Mouse (Mus musculus): ENCODE measurements around the gene Olfr901. TPM values are rescaled to one million over a fixed set of nuclear protein-coding genes. Genes with fewer than 3 reads are reported as not detected.
"Not testable (repeated sequence)": the region's sequence is repeated elsewhere in the genome, so short reads cannot be mapped to it uniquely, and the experiment has no call there.

The Olfr901 gene
- not detected in 2 replicates for polyA plus RNA-seq (2016; fragmentation: Nextera tagmentation; extraction: Ambion mirVana)

- no peak for ATAC-seq (ENCODE audit: low FRiP score)
- no peak within 1 kb of the TSS for H3K4me3 ChIP-seq (replicated peaks)
- H3K4me2 ChIP-seq: no peak within 1 kb of the TSS
- no peak within 1 kb of the TSS for H3K27ac ChIP-seq
- 88% methylated on average over 1 of the region's 1 CpGs for WGBS
- no peaks in the 10 kb centered on the region for H3K36me3 ChIP-seq (replicated peaks)
- H3K9ac ChIP-seq: no peak within 1 kb of the TSS
- no peaks in the 10 kb centered on the region for H3K4me1 ChIP-seq
- no peaks in the 10 kb centered on the region for H3K27me3 ChIP-seq
- no peaks in the 10 kb centered on the region for H3K9me3 ChIP-seq
These were observed at the start of gene Olfr901 for GRCm38 (mm10) chr9:38429155-38429554. TSS of gene Olfr901 (plus strand) at chr9:38429455.

GRCm38 (mm10) chr9:38401398-38401797 lies 27.9 kb upstream of the Olfr901 start, which contains the start of gene Olfr147:
TSS of gene Olfr147 (plus strand) at chr9:38401698.
- Histone ChIP-seq H3K27me3 (no peaks in the 10 kb centered on the region), H3K36me3 (replicated peaks) (no peaks in the 10 kb centered on the region), H3K4me3 (replicated peaks) (no peak within 1 kb of the TSS), H3K9me3 (no peaks in the 10 kb centered on the region), H3K4me1 (no peaks in the 10 kb centered on the region), H3K4me2 (no peak within 1 kb of the TSS), H3K9ac (no peak within 1 kb of the TSS), H3K27ac (no peak within 1 kb of the TSS)
- ATAC-seq (ENCODE audit: low FRiP score): no peak
- 91% methylated on average over 1 of the region's 1 CpGs for WGBS

- H3K4me1 ChIP-seq; H3K4me2 ChIP-seq; H3K9me3 ChIP-seq; H3K4me3 ChIP-seq (replicated peaks); H3K36me3 ChIP-seq (replicated peaks); H3K27ac ChIP-seq; ATAC-seq (ENCODE audit: low FRiP score); H3K9ac ChIP-seq; H3K27me3 ChIP-seq: not testable (repeated sequence)
- WGBS: 92% methylated on average over 3 of the region's 3 CpGs
These were observed 21.8 kb upstream of the Olfr901 start for GRCm38 (mm10) chr9:38407502-38407901.

DNA sequence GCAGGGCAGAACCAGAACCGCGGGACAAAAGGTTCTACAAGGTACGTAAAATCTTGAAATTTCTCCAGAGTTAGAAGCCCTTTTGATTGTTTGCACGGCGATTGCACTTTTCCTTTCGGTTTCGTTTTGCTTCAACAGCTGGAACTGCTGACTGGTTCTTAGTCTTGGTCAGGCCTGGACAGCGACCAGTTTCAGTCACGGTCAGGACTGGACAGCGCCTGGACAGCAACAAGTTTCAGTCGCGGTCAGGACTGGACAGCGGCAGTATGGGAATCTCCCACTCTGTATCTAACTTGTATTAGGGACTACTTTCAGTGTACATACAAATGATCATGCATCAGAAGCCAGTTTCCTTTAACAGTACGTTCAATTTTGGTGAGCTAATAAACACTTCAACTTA lies 15.8 kb upstream of the Olfr901 start:
- H3K4me1 ChIP-seq; H3K27me3 ChIP-seq; H3K9me3 ChIP-seq; ATAC-seq (ENCODE audit: low FRiP score); H3K4me3 ChIP-seq (replicated peaks); H3K27ac ChIP-seq; H3K4me2 ChIP-seq; H3K9ac ChIP-seq; H3K36me3 ChIP-seq (replicated peaks): not testable (repeated sequence)
- WGBS: 95% methylated on average over 14 of the region's 14 CpGs

GRCm38 (mm10) chr9:38423801-38424200 lies 5.5 kb upstream of the Olfr901 start:
- Histone ChIP-seq H3K27ac (no peak overlapping the region), H3K4me3 (replicated peaks) (no peak overlapping the region), H3K9me3 (no peaks in the 10 kb centered on the region), H3K4me2 (no peak overlapping the region), H3K4me1 (no peaks in the 10 kb centered on the region), H3K36me3 (replicated peaks) (no peaks in the 10 kb centered on the region), H3K27me3 (no peaks in the 10 kb centered on the region), H3K9ac (no peak overlapping the region)
- no peak for ATAC-seq (ENCODE audit: low FRiP score)

- Histone ChIP-seq H3K9ac (no peak overlapping the region), H3K36me3 (replicated peaks) (no peaks in the 10 kb centered on the region), H3K27ac (no peak overlapping the region), H3K4me1 (no peaks in the 10 kb centered on the region), H3K27me3 (no peaks in the 10 kb centered on the region), H3K4me3 (replicated peaks) (no peak overlapping the region), H3K9me3 (no peaks in the 10 kb centered on the region), H3K4me2 (no peak overlapping the region)
- ATAC-seq (ENCODE audit: low FRiP score): no peak
- WGBS: 68% methylated on average over 1 of the region's 1 CpGs
These were observed 2.2 kb upstream of the Olfr901 start for GRCm38 (mm10) chr9:38427026-38427425.

GRCm38 (mm10) chr9:38447352-38447751 lies 18.1 kb downstream of the Olfr901 start, which contains the start of gene Olfr902:
TSS of gene Olfr902 (plus strand) at chr9:38447652.
- Histone ChIP-seq H3K36me3 (replicated peaks) (no peaks in the 10 kb centered on the region), H3K27me3 (no peaks in the 10 kb centered on the region), H3K9ac (no peak within 1 kb of the TSS), H3K4me3 (replicated peaks) (no peak within 1 kb of the TSS), H3K4me2 (no peak within 1 kb of the TSS), H3K9me3 (no peaks in the 10 kb centered on the region), H3K4me1 (no peaks in the 10 kb centered on the region), H3K27ac (no peak within 1 kb of the TSS)
- no peak for ATAC-seq (ENCODE audit: low FRiP score)
- WGBS: 94% methylated on average over 5 of the region's 5 CpGs

DNA sequence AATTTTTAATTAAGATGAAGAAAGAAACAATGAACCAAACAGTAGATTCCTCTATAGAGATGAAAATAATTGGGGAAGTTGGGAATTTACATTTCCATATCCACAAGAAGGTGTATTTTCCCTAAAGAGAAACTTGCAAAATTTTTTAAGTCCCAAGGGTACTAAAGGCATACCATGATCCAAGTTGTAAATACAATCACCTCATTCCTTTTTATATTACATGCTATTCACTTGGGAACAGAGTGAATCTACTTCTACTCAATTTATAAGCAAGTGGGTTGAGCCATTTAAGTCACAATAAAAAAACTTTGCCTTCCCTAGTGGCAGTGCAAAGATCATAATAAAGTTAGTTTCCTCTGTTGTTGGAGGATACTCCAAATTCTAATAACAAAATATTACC lies 33.6 kb downstream of the Olfr901 start, which contains the start of gene Olfr904:
TSS of gene Olfr904 (plus strand) at position 301 of the 400 bp plus-strand sequence.
- Histone ChIP-seq H3K27me3 (no peaks in the 10 kb centered on the region), H3K9me3 (no peaks in the 10 kb centered on the region), H3K4me2 (no peak within 1 kb of the TSS), H3K9ac (no peak within 1 kb of the TSS), H3K27ac (no peak within 1 kb of the TSS), H3K4me1 (no peaks in the 10 kb centered on the region), H3K4me3 (replicated peaks) (no peak within 1 kb of the TSS), H3K36me3 (replicated peaks) (no peaks in the 10 kb centered on the region)
- ATAC-seq (ENCODE audit: low FRiP score): no peak

- H3K36me3 ChIP-seq (replicated peaks): no peaks in the 10 kb centered on the region
- no peaks in the 10 kb centered on the region for H3K27me3 ChIP-seq
- no peak for ATAC-seq (ENCODE audit: low FRiP score)
- no peaks in the 10 kb centered on the region for H3K4me1 ChIP-seq
- H3K9me3 ChIP-seq: no peaks in the 10 kb centered on the region
- H3K4me3 ChIP-seq (replicated peaks): no peak within 1 kb of the TSS
- no peak within 1 kb of the TSS for H3K9ac ChIP-seq
- H3K4me2 ChIP-seq: no peak within 1 kb of the TSS
- no peak within 1 kb of the TSS for H3K27ac ChIP-seq
These were observed 41.6 kb downstream of the Olfr901 start, which contains the start of gene Olfr905 for GRCm38 (mm10) chr9:38470807-38471206. TSS of gene Olfr905 (plus strand) at chr9:38471107.

Other genes with a start within 250 kb of the Olfr901 start
- not detected in 2 replicates for gene Olfr891, start 248.6 kb upstream of the Olfr901 start, polyA plus RNA-seq (2016; fragmentation: Nextera tagmentation; extraction: Ambion mirVana)
- not detected in 2 replicates for gene Olfr893, start 221.1 kb upstream of the Olfr901 start, polyA plus RNA-seq (2016; fragmentation: Nextera tagmentation; extraction: Ambion mirVana)
- not detected in 2 replicates for gene Olfr894, start 211.4 kb upstream of the Olfr901 start, polyA plus RNA-seq (2016; fragmentation: Nextera tagmentation; extraction: Ambion mirVana)
- gene Olfr143, start 176.7 kb upstream of the Olfr901 start, polyA plus RNA-seq (2016; fragmentation: Nextera tagmentation; extraction: Ambion mirVana): not detected in 2 replicates
- not detected in 2 replicates for gene Olfr895, start 161.6 kb upstream of the Olfr901 start, polyA plus RNA-seq (2016; fragmentation: Nextera tagmentation; extraction: Ambion mirVana)
- gene Olfr896-ps1, start 138.3 kb upstream of the Olfr901 start, polyA plus RNA-seq (2016; fragmentation: Nextera tagmentation; extraction: Ambion mirVana): not detected in 2 replicates
- not detected in 2 replicates for gene Olfr25, start 100.4 kb upstream of the Olfr901 start, polyA plus RNA-seq (2016; fragmentation: Nextera tagmentation; extraction: Ambion mirVana)
- gene Olfr898, start 81.0 kb upstream of the Olfr901 start, polyA plus RNA-seq (2016; fragmentation: Nextera tagmentation; extraction: Ambion mirVana): not detected in 2 replicates
- gene Olfr250, start 62.6 kb upstream of the Olfr901 start, polyA plus RNA-seq (2016; fragmentation: Nextera tagmentation; extraction: Ambion mirVana): not detected in 2 replicates
- gene Olfr251, start 52.4 kb upstream of the Olfr901 start, polyA plus RNA-seq (2016; fragmentation: Nextera tagmentation; extraction: Ambion mirVana): not detected in 2 replicates
- not detected in 2 replicates for gene Olfr147, start 27.8 kb upstream of the Olfr901 start, polyA plus RNA-seq (2016; fragmentation: Nextera tagmentation; extraction: Ambion mirVana)
- not detected in 2 replicates for gene Olfr902, start 18.2 kb downstream of the Olfr901 start, polyA plus RNA-seq (2016; fragmentation: Nextera tagmentation; extraction: Ambion mirVana)
- not detected in 2 replicates for gene Olfr904, start 33.7 kb downstream of the Olfr901 start, polyA plus RNA-seq (2016; fragmentation: Nextera tagmentation; extraction: Ambion mirVana)
- gene Olfr905, start 41.7 kb downstream of the Olfr901 start, polyA plus RNA-seq (2016; fragmentation: Nextera tagmentation; extraction: Ambion mirVana): not detected in 2 replicates
- gene Olfr906, start 57.6 kb downstream of the Olfr901 start, polyA plus RNA-seq (2016; fragmentation: Nextera tagmentation; extraction: Ambion mirVana): not detected in 2 replicates
- not detected in 2 replicates for gene Olfr907, start 66.3 kb downstream of the Olfr901 start, polyA plus RNA-seq (2016; fragmentation: Nextera tagmentation; extraction: Ambion mirVana)
- not detected in 2 replicates for gene Olfr911-ps1, start 92.1 kb downstream of the Olfr901 start, polyA plus RNA-seq (2016; fragmentation: Nextera tagmentation; extraction: Ambion mirVana)
- not detected in 2 replicates for gene Olfr910, start 108.4 kb downstream of the Olfr901 start, polyA plus RNA-seq (2016; fragmentation: Nextera tagmentation; extraction: Ambion mirVana)
- not detected in 2 replicates for gene Olfr912, start 150.7 kb downstream of the Olfr901 start, polyA plus RNA-seq (2016; fragmentation: Nextera tagmentation; extraction: Ambion mirVana)
- gene Olfr913, start 163.3 kb downstream of the Olfr901 start, polyA plus RNA-seq (2016; fragmentation: Nextera tagmentation; extraction: Ambion mirVana): not detected in 2 replicates
- not detected in 2 replicates for gene Olfr914, start 175.6 kb downstream of the Olfr901 start, polyA plus RNA-seq (2016; fragmentation: Nextera tagmentation; extraction: Ambion mirVana)
- not detected in 2 replicates for gene Olfr916, start 230.4 kb downstream of the Olfr901 start, polyA plus RNA-seq (2016; fragmentation: Nextera tagmentation; extraction: Ambion mirVana)
- gene Olfr917, start 236.4 kb downstream of the Olfr901 start, polyA plus RNA-seq (2016; fragmentation: Nextera tagmentation; extraction: Ambion mirVana): not detected in 2 replicates
- gene Olfr918, start 245.1 kb downstream of the Olfr901 start, polyA plus RNA-seq (2016; fragmentation: Nextera tagmentation; extraction: Ambion mirVana): not detected in 2 replicates